Mouse (Mus musculus): ENCODE results near the gene Cdh3.

GRCm38 (mm10) chr8:106554011-106554410 is 43.3 kb downstream of the Cdh3 start:
- TF ChIP-seq CTCF (IDR thresholded peaks at IDR 0.05) (0 out of 2 replicates have a peak, but pooled peaks have one; percentile 8), EP300 (IDR thresholded peaks at IDR 0.05) (no peak)
